Mouse (Mus musculus): ENCODE data around the gene Rnf220.
A peak's percentile ranks its signal among the peaks of the same experiment; 100 is the strongest.

Rnf220 gene

DNA sequence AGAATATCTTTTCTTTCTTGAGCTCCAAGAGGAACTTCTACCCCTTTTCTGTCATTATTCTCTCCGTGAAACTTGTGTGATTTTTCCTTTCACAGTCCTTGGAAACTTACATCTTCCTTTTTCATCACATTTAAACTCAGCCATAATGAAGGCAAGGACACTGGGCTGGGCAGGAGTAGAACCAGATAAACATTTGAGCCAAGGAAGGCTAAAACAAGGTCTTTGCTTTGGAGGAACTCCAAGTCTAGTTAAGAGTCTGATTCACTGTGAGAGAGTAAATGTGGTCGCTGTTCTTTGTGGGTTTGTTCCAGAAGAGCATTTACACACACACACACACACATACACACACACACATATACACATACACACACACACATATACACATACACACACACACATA, 205.2 kb downstream of the Rnf220 start:
- DNase-seq, result no peak

DNA sequence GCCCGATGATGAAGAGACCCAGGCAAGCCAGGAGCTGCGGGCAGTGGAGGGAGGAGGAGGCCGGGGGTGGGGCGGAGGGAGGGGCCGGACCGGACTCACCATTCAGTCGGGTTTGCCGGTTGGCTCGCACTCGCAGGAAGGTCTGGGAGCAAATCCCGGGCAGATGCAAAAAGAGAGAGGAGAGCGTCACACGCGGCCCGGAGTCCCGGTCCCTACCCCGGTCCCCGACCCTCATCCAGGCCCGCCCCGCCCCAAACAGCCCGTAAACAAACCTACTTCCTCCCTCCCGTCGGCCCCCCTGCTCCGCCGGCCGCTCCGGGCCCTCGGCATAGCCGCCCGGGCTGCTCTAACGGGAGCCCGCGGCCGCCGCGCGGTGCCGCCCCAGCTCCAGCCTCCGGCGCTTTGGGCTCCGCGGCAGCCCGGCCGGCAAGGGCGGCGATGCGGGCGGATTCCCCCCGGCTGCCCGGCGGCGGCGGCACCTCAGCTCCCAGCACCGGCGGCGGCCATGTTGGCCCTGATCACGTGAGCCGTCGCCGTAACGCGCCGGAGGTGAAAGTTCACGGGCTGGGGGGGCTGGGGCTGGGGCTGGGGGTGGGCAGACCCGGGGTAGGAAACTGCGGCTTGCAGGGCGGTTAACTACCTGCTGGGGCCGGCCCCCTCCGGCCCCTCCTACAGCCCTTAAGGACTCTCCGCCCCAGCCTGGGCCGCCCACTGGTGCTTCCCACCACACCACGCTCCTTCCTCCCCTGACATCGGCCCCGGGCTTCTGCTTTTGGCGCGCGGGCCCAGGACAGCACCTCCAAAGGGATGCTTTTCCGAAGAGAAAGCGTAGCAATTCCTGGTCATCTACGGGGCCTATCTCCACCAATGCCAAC, 207.7 kb downstream of the Rnf220 start:
- peak; percentile 88 for DNase-seq

- DNase-seq, result no peak
These were observed 208.4 kb downstream of the Rnf220 start for GRCm38 (mm10) chr4:117288277-117288926.

DNA sequence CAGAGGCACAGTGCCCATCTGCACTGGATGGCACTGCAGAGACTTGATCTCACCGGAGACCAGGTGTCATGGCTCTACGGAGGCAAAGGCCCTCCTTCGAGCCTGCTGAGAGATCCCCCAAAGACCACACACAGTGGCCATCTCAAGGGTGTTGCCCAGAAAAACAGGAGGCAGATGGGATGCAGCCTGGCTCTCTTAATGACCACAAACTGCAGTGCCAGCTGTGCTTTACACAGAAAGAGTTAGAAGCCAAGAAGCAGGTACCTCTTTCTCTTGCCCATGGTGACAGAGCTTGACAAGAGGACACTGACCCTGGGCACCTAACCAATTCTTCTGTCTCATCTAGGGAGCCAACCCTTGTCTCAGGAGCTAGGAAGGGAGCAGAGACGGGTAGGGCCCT, 212.5 kb downstream of the Rnf220 start:
- DNase-seq, result no peak

DNA sequence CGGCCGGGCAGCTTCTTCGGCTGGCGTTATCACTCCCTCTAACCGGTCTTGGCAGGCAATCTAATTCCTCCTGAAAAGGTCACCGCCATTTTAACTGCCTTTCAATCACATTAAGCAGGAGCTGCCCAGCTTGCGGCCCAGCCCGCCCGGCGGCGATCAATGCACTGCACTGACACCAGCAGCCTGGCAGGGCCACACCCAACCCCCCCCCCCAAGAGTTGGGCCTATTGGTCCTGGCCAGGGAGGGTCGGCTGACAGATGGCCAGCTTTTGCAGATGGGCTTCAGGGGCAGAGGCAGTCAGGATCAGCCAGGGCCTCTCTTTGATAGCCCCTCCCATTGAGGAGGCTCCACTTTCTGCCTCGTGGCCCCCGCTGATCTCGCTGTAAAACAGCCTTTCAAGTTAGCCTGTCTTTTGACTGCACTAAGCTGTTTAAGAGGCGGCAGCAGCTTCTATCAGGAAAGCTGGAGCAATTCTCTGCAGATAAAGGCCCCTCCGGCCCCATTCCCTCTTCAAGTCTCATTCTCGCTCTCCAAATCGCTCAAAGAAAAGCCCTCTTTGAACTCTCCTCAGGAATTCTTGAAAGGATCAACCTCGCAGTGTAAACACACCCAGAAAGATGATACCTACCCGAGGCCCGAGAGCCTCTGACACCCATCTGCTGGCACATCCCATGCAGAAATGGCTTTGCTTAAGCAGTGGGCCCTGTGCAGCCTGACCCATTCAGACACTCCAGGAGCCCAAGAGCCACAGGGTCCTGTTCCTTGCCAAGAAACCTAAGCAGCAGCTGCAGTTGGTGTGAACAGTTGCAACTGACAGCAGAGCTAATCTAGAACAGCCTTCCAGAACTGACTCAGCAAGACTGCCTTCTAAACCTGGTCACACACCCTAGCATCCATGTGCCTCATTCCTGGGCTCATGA, 213.3 kb downstream of the Rnf220 start:
- no peak for DNase-seq

GRCm38 (mm10) chr4:117281090-117281845, 215.6 kb downstream of the Rnf220 start:
- no peak for DNase-seq

- DNase-seq, result no peak
These were observed 216.4 kb downstream of the Rnf220 start for GRCm38 (mm10) chr4:117280397-117280930.

- no peak for DNase-seq
These were observed 217.6 kb downstream of the Rnf220 start for GRCm38 (mm10) chr4:117279253-117279642.

GRCm38 (mm10) chr4:117278381-117279252, 218.2 kb downstream of the Rnf220 start:
- DNase-seq, result no peak

DNA sequence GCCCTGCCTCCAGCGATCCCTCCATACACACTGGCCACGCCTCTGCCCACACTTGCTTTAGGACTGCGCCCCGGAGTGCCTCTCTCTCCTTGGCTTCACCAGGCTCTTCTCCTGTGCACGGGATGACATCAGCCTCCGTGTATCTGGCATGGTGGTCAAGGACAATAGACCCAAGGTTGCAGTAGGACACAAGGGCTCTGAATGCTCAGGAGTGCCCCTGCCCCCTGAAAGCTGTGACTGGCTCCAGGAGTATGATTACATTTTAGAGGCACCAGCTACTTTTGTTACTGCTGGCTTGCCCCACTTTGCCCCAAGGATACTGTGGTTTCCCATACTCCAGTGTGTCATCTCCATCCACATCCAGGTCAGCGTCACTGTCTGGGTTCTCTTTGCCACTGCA, 219.2 kb downstream of the Rnf220 start:
- no peak for DNase-seq

- DNase-seq, result no peak
These were observed 219.8 kb downstream of the Rnf220 start for GRCm38 (mm10) chr4:117277021-117277420.

- peak; percentile 48 for DNase-seq
These were observed 220.6 kb downstream of the Rnf220 start for GRCm38 (mm10) chr4:117276281-117276711.

GRCm38 (mm10) chr4:117274720-117275119, 222.1 kb downstream of the Rnf220 start:
- no peak for DNase-seq

GRCm38 (mm10) chr4:117272459-117272858, 224.4 kb downstream of the Rnf220 start:
- peak; percentile 41 for DNase-seq

DNA sequence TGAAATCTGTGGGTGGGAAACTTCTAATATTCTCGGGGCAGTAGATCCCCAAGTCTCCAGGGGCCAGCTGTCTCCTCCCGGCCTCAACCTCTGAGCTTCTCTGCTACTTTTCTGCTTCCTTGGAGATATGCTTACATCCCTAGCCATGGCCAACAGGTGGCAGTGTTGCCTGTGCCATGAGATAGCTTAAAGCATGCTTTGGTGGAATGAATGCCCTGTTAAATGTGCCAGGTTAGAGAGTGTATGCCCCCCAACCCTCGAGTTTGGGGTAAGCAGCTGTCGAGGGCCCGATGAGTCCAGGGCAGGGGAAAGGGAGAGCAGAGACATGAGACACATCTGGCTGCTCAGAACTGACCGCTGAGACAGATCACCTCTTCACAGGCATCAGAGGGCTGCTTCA, 226.6 kb downstream of the Rnf220 start:
- DNase-seq, result peak; percentile 82

DNA sequence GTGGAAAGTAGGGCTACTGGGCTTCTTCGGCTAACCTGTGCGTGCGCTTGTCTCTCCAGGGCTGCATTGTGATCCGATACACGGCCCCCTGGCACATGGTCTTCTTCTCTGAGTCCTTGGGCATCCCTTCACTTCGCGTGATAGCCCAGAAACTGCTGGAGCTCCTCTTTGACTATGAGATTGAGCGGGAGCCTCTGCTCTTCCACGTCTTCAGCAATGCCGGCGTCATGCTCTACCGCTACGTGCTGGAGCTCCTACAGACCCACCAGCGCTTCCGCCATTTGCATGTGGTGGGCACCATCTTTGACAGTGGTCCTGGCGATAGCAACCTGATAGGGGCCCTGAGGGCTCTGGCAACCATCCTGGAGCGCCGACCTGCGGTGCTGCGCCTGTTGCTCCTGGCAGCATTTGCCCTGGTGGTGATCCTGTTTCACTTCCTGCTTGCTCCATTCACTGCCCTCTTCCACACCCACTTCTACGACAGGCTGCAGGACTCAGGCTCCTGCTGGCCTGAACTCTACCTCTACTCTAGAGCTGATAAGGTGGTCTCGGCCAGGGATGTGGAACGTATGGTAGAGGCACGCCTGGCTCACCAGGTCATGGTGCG, 228.9 kb downstream of the Rnf220 start:
- no peak for DNase-seq

GRCm38 (mm10) chr4:117267284-117267683, 229.6 kb downstream of the Rnf220 start:
- DNase-seq, result peak; percentile 84

DNA sequence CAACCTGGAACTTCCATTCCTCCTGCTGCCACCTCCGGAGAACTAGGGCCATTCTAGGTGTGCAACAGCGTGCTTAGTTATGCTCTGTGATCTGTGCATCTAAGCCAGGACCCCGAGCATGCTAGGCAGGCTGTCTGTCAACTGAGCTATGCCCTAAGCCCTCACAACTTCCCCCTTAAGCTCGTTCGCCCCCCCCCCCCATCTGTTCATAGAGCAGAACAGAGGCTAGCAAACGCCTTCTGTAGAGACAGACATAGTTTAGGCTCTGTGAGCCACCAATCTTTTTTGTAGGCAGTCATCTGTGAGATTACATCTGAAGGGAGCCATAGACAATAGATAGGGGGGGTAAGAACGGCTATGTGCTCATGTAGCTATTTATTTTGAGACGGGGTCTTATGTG, 233.9 kb downstream of the Rnf220 start:
- no peak for DNase-seq

- no peak for DNase-seq
These were observed 234.5 kb downstream of the Rnf220 start for GRCm38 (mm10) chr4:117262101-117262913.

GRCm38 (mm10) chr4:117261222-117261621, 235.6 kb downstream of the Rnf220 start:
- no peak for DNase-seq

All from kidney, postnatal 14 days (tissue).